Comparison of ENCODE assay signal across 17 mouse cellular contexts in the genomic region with DNA sequence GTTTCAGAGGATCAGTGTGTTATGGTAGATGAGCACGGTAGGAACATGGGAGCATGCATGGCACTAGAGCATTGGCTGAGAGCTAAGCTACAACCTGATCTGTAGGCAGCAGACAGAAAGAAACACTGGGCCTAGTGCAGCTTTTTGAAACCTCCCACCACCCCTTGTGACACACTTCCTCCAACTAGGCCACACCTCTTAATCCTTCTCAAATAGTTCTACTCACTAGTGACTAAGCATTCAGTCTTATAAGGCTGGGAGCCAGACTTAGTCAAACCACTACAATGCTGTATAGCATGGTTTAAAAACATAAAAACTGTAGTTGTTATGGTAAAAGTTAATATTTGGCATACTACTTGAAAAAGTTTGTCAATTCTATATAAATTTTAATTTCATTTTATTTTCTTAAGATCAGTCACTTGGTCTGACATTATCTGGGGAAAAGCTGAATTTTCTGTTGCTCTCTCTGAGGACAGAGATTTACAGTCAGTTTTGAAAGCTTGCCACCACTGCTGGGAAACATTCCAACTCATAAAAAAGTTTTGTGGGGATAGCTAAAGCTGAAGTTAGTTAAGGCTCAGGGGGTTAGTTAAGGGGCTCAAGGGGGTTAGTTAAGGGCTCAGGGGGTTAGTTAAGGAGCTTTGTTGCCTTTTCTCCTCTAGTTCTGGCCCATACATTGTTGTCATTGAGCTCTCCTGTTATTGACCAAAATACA. TPM values are rescaled to one million over a fixed set of nuclear protein-coding genes. Genes with fewer than 3 reads are reported as not detected.
DNase-seq lines count a peak whose midpoint lies in the region; ATAC-seq lines count a peak whose summit lies in the region.
"Had no signal": no experiment of that assay in that cellular context is flagged by ENCODE, and none has a peak within 500 bp of the region (broad histone marks: within the 10 kb centered on the region; RNA-seq: fewer than 3 reads in every experiment).

No protein-coding gene starts in this region.

- H3K4me2 ChIP-seq in heart, embryonic 11.5 days = no peak overlapping the region
- no peak overlapping the region; the same call in 1 of the 2 replicates for H3K4me2 ChIP-seq in limb, embryonic 13.5 days (replicated peaks)
- H3K4me2 ChIP-seq in midbrain, embryonic 13.5 days (replicated peaks) = no peak overlapping the region
- H3K4me2 ChIP-seq: hindbrain, embryonic 15.5 days; liver, embryonic 12.5 days; neural tube, embryonic 15.5 days had no signal

- H3K9ac ChIP-seq in heart, embryonic 11.5 days (ENCODE audit: low read depth, low read length) = no peak overlapping the region
- no peak overlapping the region for H3K9ac ChIP-seq in limb, embryonic 13.5 days
- H3K9ac ChIP-seq in midbrain, embryonic 13.5 days (replicated peaks) = no peak overlapping the region
- H3K9ac ChIP-seq: hindbrain, embryonic 15.5 days; liver, embryonic 12.5 days; neural tube, embryonic 15.5 days had no signal

- 94% methylated on average over 1 of the region's 1 CpGs for WGBS in heart, embryonic 11.5 days (ENCODE audit: insufficient replicate concordance)
- 98% methylated on average over 1 of the region's 1 CpGs for WGBS in limb, embryonic 13.5 days
- WGBS in midbrain, embryonic 13.5 days = 98% methylated on average over 1 of the region's 1 CpGs

- H3K4me3 ChIP-seq in heart, embryonic 11.5 days (ENCODE audit: low read depth, low read length) = no peak overlapping the region
- H3K4me3 ChIP-seq in limb, embryonic 13.5 days = no peak overlapping the region
- no peak overlapping the region for H3K4me3 ChIP-seq in midbrain, embryonic 13.5 days (replicated peaks)
- H3K4me3 ChIP-seq: hindbrain, embryonic 15.5 days; liver, embryonic 12.5 days; neural tube, embryonic 15.5 days had no signal

- no peaks in the 10 kb centered on the region for H3K27me3 ChIP-seq in heart, embryonic 11.5 days (ENCODE audit: control insufficient read depth, insufficient read depth, low read length)
- H3K27me3 ChIP-seq in limb, embryonic 13.5 days = no peaks in the 10 kb centered on the region
- H3K27me3 ChIP-seq in midbrain, embryonic 13.5 days = no peaks in the 10 kb centered on the region
- H3K27me3 ChIP-seq: hindbrain, embryonic 15.5 days; liver, embryonic 12.5 days; neural tube, embryonic 15.5 days; Patski had no signal

- no peaks in the 10 kb centered on the region for H3K4me1 ChIP-seq in heart, embryonic 11.5 days (ENCODE audit: control insufficient read depth, insufficient read depth, low read length)
- H3K4me1 ChIP-seq in limb, embryonic 13.5 days = peaks cover 22% of the 10 kb centered on the region
- peaks cover 2% of the 10 kb centered on the region; the same call in 1 of the 2 replicates for H3K4me1 ChIP-seq in midbrain, embryonic 13.5 days (replicated peaks)
- H3K4me1 ChIP-seq: hindbrain, embryonic 15.5 days; liver, embryonic 12.5 days had no signal

- DNase-seq in heart, adult 8-10 months (ENCODE audit: low spot score) = peak; percentile 54
- DNase-seq in lung, postnatal 14 days = peak; percentile 50
- no peak for DNase-seq in lung, adult 18-20 months
- DNase-seq in adrenal gland, postnatal 14 days = peak; percentile 67
- DNase-seq: cerebellum, adult 18-20 months; right cerebral cortex, postnatal 14 days; thymus, adult 2 months had no signal

- no peak for ATAC-seq in heart, embryonic 11.5 days (replicated peaks; ENCODE audit: insufficient number of reproducible peaks, low FRiP score, low TSS enrichment)
- no peak; the same call in 1 of the 2 replicates for ATAC-seq in limb, embryonic 13.5 days (ENCODE audit: low FRiP score, low read depth)
- no peak for ATAC-seq in midbrain, embryonic 13.5 days
- ATAC-seq: forebrain, embryonic 16.5 days; liver, embryonic 12.5 days; Patski had no signal

- H3K27ac ChIP-seq in heart, embryonic 11.5 days (ENCODE audit: low read depth, low read length) = no peak overlapping the region
- peak overlapping the region; percentile 67 for H3K27ac ChIP-seq in limb, embryonic 13.5 days
- no peak overlapping the region for H3K27ac ChIP-seq in midbrain, embryonic 13.5 days
- H3K27ac ChIP-seq: hindbrain, embryonic 15.5 days; liver, embryonic 12.5 days; macrophage; neural tube, embryonic 15.5 days had no signal

- no peaks in the 10 kb centered on the region for H3K9me3 ChIP-seq in heart, embryonic 11.5 days (replicated peaks; ENCODE audit: control insufficient read depth, low read length)
- peaks cover 10% of the 10 kb centered on the region; the same call in 1 of the 2 replicates for H3K9me3 ChIP-seq in limb, embryonic 13.5 days
- H3K9me3 ChIP-seq in midbrain, embryonic 13.5 days = peaks cover 4% of the 10 kb centered on the region; the same call in 1 of the 2 replicates
- H3K9me3 ChIP-seq: hindbrain, embryonic 15.5 days; liver, embryonic 12.5 days; neural tube, embryonic 15.5 days had no signal

- no peaks in the 10 kb centered on the region for H3K36me3 ChIP-seq in heart, embryonic 11.5 days (ENCODE audit: control insufficient read depth, insufficient read depth, low read length)
- H3K36me3 ChIP-seq in limb, embryonic 13.5 days = peaks cover 9% of the 10 kb centered on the region
- H3K36me3 ChIP-seq in midbrain, embryonic 13.5 days = peaks cover 10% of the 10 kb centered on the region
- H3K36me3 ChIP-seq: hindbrain, embryonic 15.5 days; liver, embryonic 12.5 days; neural tube, embryonic 15.5 days had no signal

RNA-seq across cellular contexts. Expression of a gene that starts 7.0 kb away (rescaled TPM):
- 1 to 10 TPM; 7.4 to 9.1 (median 8.3) TPM for total RNA-seq in heart, adult 8-10 months (2022)
- 23.5 and 34.3 TPM in 2 replicates for polyA plus RNA-seq in heart, embryonic 11.5 days (2014; fragmentation: Nextera tagmentation; extraction: Ambion mirVana)
- 17.9 and 20.1 TPM in 2 replicates for total RNA-seq in adrenal gland, postnatal 14 days (2021)
- polyA plus RNA-seq in limb, embryonic 13.5 days (2015; fragmentation: Nextera tagmentation; extraction: Ambion mirVana) = 44.1 and 51.3 TPM in 2 replicates
- 7.9 and 8.2 TPM in 2 replicates for polyA plus RNA-seq in midbrain, embryonic 13.5 days (2015; fragmentation: Nextera tagmentation; extraction: Ambion mirVana)
- total RNA-seq: granulocyte monocyte progenitor cell, adult 5-6 weeks had no signal

RNA-seq across cellular contexts. Expression of a gene that starts 9.2 kb away (rescaled TPM):
- 1 to 10 TPM; 6.7 to 9.2 (median 8.3) TPM for total RNA-seq in heart, adult 8-10 months (2022)
- 13.0 and 13.6 TPM in 2 replicates for polyA plus RNA-seq in heart, embryonic 11.5 days (2014; fragmentation: Nextera tagmentation; extraction: Ambion mirVana)
- total RNA-seq in adrenal gland, postnatal 14 days (2021) = 16.3 and 16.9 TPM in 2 replicates
- polyA plus RNA-seq in limb, embryonic 13.5 days (2015; fragmentation: Nextera tagmentation; extraction: Ambion mirVana) = 14.6 and 16.7 TPM in 2 replicates
- polyA plus RNA-seq in midbrain, embryonic 13.5 days (2015; fragmentation: Nextera tagmentation; extraction: Ambion mirVana) = 11.8 and 12.2 TPM in 2 replicates

RNA-seq across cellular contexts. Expression of a gene that starts 37.9 kb away (rescaled TPM):
- total RNA-seq in heart, adult 8-10 months (2022) = 1 to 10 TPM; 5.8 to 6.8 (median 6.4) TPM
- 15.5 and 17.7 TPM in 2 replicates for polyA plus RNA-seq in heart, embryonic 11.5 days (2014; fragmentation: Nextera tagmentation; extraction: Ambion mirVana)
- 24.8 and 31.0 TPM in 2 replicates for total RNA-seq in adrenal gland, postnatal 14 days (2021)
- 11.5 and 13.0 TPM in 2 replicates for polyA plus RNA-seq in limb, embryonic 13.5 days (2015; fragmentation: Nextera tagmentation; extraction: Ambion mirVana)
- polyA plus RNA-seq in midbrain, embryonic 13.5 days (2015; fragmentation: Nextera tagmentation; extraction: Ambion mirVana) = 91.2 and 96.6 TPM in 2 replicates
- total RNA-seq: granulocyte monocyte progenitor cell, adult 5-6 weeks had no signal
- polyA plus RNA-seq: macrophage had no signal

Comparison
In these comparisons a context has a peak if more than half of its experiments do, and no peak if none do; other contexts are left out.
1. DNase-seq: peak in heart, adult 8-10 months (single experiment), lung, postnatal 14 days (single experiment) and adrenal gland, postnatal 14 days (single experiment); none in lung, adult 18-20 months (0 of 2).